Mouse (Mus musculus) heart, adult 2 months (tissue): ENCODE measurements around the gene Dhx9. TPM values are rescaled to one million over a fixed set of nuclear protein-coding genes. Genes with fewer than 3 reads are reported as not detected.
A peak's percentile ranks its signal among the peaks of the same experiment; 100 is the strongest.
"Not testable (repeated sequence)": the region's sequence is repeated elsewhere in the genome, so short reads cannot be mapped to it uniquely, and the experiment has no call there.

Source experiments
- DNase-seq, 2 experiments: peaks; one replicate each; pipeline ENCODE4 v3.0.0; 2021
- H3K27ac ChIP-seq: fragments of 200-600 bp; 2 replicates; pipeline ENCODE4 v1.8.1; 2022
- H3K27me3 ChIP-seq: fragments of 200-500 bp; 2 replicates; pipeline ENCODE4 v1.6.1; 2012; ENCODE audit warnings: mild to moderate bottlenecking, low read length, inconsistent platforms, mixed read lengths; ENCODE audit not compliant: control insufficient read depth, insufficient read depth
- H3K36me3 ChIP-seq: fragments of 200-500 bp; 2 replicates; pipeline ENCODE4 v1.6.1; 2012; ENCODE audit warnings: low read length, inconsistent platforms; ENCODE audit not compliant: control insufficient read depth, insufficient read depth
- H3K4me1 ChIP-seq: fragments of 200-500 bp; 2 replicates; pipeline ENCODE4 v1.6.1; 2011; ENCODE audit warnings: low read length; ENCODE audit not compliant: control insufficient read depth, insufficient read depth
- H3K4me3 ChIP-seq: fragments of 200-600 bp; 2 replicates; pipeline ENCODE4 v1.8.1; 2022
- H3K79me2 ChIP-seq: fragments of 200-500 bp; replicated peaks from 2 replicates; pipeline ENCODE4 v1.6.1; 2012; ENCODE audit warnings: mild to moderate bottlenecking, inconsistent platforms, low read length, moderate library complexity, mixed read lengths; ENCODE audit not compliant: control insufficient read depth, insufficient read depth
- H3K9ac ChIP-seq: fragments of 200-500 bp; 2 replicates; pipeline ENCODE4 v1.6.1; 2012; ENCODE audit warnings: low read depth, mild to moderate bottlenecking, control low read depth, inconsistent platforms, low read length, mixed read lengths
- CTCF ChIP-seq: fragments of 200-600 bp; IDR thresholded peaks from 2 replicates; pipeline ENCODE4 v1.8.1; 2022; ENCODE audit warnings: antibody characterized with exemption, mild to moderate bottlenecking, moderate library complexity
- EP300 ChIP-seq: fragments of 200-500 bp; IDR thresholded peaks from 2 replicates; pipeline ENCODE4 v1.6.1; 2011; ENCODE audit warnings: low read depth, low read length, control low read depth; ENCODE audit not compliant: insufficient read depth
- POLR2A ChIP-seq: fragments of 200-500 bp; IDR thresholded peaks from 2 replicates; pipeline ENCODE4 v1.6.1; 2011; ENCODE audit warnings: mild to moderate bottlenecking, low read depth, low read length, control low read depth; ENCODE audit not compliant: insufficient read depth
- WGBS: fragments of 180-500 bp; shearing (Covaris S2); methylation state at CpG from one replicate; pipeline ENCODE4 v1.1.7; 2018; 5-methylcytosine and 5-hydroxymethylcytosine counted together
- intact Hi-C: fragments of 180-260 bp; cut with DNase I; formaldehyde crosslinking; loops from one replicate; pipeline ENCODE4 v1.15.1; 2025
- polyA plus RNA-seq: library from polyadenylated mRNA; depleted of rRNA; stranded (reverse); fragments of >200 nt; gene quantifications from 2 replicates; pipeline ENCODE4 v1.2.3, GENCODE M21; 2012
- total RNA-seq, 2 experiments: library from RNA; stranded (reverse); gene quantifications; 2 replicates each; pipeline ENCODE4 v1.2.3; 2021

Gene Dhx9
- total and polyA plus RNA-seq, 3 experiments, result 10.1 to 45.4 (median 44.0) TPM

DNA sequence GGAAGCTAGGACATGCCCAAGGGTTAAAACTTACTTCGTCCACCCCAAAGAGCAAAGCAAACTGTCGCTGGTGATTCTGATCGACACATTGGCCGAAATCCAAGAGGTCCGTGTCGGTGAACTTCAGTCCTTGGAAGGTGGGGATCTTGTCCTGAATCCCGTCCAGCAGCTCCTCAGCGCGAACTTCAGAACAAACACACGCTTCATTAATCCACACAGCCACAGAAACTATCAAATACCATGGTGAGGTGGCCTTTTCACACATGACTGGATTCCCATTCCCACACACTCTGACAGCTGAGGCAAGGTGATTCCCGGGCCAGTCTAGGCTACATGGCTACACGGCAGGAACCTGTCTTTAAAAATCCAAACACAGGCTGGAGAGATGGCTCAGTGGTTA lies 27.9 kb upstream of the Dhx9 start:
- intact Hi-C loops, result no loop called here
- H3K36me3 ChIP-seq, result no peaks in the 10 kb centered on the region
- H3K79me2 ChIP-seq, result no peaks in the 10 kb centered on the region
- no peak for DNase-seq
- H3K27ac ChIP-seq, result no peak overlapping the region
- TF ChIP-seq POLR2A, result no peak
- TF ChIP-seq CTCF, result no peak
- no peak for TF ChIP-seq EP300
- H3K27me3 ChIP-seq, result no peaks in the 10 kb centered on the region
- H3K9ac ChIP-seq, result no peak overlapping the region
- WGBS, result 77% methylated on average over 12 of the region's 12 CpGs
- no peaks in the 10 kb centered on the region for H3K4me1 ChIP-seq
- no peak overlapping the region for H3K4me3 ChIP-seq

DNA sequence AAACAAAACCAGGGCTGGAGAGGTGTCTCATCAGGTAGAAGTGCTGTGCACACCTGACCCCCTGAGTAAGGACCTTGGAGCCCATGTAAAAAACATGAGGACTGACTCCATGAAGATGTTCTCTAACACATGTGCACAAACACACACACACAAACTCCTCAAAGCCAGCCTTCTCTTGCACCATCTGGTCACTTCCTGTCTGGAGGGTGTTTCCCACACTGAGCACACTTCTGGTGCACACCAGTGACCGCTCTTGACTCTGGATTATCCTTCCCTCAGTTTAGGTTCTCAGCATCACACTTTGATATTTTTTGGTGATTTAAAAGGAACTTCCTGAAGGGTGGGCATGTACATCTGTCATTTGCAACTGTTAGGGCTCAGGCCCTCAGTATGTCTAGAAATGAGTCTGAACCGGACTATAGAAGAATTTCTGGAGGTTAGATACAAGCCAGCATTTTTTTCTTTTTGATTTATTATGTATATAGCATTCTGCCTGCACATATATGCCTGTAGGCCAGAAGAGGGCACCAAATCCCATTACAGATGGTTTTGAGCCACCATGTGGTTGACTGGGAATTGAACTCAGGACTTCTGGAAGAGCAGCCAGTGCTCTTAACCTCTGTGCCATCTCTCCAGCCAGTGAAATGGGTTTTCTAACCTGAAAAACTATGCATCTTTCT lies 23.0 kb upstream of the Dhx9 start:
- H3K9ac ChIP-seq, result no peak overlapping the region
- WGBS, result 62% methylated on average over 2 of the region's 2 CpGs
- no peak for DNase-seq
- TF ChIP-seq EP300 (no peak), CTCF (peak; percentile 42), POLR2A (no peak)
- intact Hi-C loops, result no loop called here
- H3K27ac ChIP-seq, result no peak overlapping the region
- no peak overlapping the region for H3K4me3 ChIP-seq
- H3K36me3 ChIP-seq, result no peaks in the 10 kb centered on the region
- no peaks in the 10 kb centered on the region for H3K27me3 ChIP-seq
- H3K79me2 ChIP-seq, result no peaks in the 10 kb centered on the region
- no peaks in the 10 kb centered on the region for H3K4me1 ChIP-seq

DNA sequence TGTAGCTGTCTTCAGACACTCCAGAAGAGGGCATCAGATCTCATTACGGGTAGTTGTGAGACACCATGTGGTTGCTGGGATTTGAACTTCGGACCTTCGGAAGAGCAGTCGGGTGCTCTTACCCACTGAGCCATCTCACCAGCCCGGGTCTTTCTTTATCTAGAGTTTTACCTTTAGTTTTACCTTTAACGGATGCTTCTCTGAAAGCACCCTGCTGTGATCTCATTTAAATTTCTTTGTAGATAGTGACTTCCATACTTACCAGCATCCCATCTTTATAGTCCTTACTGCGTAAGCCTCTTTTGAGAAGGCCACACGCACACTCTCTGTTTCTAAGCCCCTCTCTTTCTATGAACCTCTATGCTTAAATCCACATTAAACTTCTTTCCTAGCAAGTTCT lies 22.1 kb upstream of the Dhx9 start:
- DNase-seq, H3K9ac ChIP-seq, intact Hi-C loops, H3K27me3 ChIP-seq, H3K79me2 ChIP-seq, H3K4me1 ChIP-seq, H3K36me3 ChIP-seq, H3K27ac ChIP-seq, H3K4me3 ChIP-seq: not testable (repeated sequence)
- WGBS, result 78% methylated on average over 8 of the region's 8 CpGs

DNA sequence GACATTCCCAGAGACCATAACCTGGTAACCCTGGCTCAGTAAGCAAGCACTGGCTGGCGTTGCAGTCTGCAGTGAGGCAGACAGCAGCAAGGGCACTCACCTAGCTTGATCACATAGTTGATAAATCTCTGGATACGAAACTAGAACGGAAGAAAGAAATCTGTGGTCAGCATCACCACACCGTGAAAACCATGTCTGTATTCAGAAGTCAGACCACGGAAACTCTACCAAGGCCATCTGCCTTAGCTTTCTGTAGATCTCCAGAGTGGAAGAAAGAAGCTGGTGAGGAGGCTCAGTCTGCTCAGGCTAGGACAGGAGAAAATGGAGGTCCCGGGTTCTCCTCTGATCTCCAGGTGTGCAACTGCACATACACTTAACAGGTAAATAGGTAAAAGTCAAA lies 21.6 kb upstream of the Dhx9 start:
- no peaks in the 10 kb centered on the region for H3K27me3 ChIP-seq
- intact Hi-C loops, result no loop called here
- 85% methylated on average over 6 of the region's 6 CpGs for WGBS

DNA sequence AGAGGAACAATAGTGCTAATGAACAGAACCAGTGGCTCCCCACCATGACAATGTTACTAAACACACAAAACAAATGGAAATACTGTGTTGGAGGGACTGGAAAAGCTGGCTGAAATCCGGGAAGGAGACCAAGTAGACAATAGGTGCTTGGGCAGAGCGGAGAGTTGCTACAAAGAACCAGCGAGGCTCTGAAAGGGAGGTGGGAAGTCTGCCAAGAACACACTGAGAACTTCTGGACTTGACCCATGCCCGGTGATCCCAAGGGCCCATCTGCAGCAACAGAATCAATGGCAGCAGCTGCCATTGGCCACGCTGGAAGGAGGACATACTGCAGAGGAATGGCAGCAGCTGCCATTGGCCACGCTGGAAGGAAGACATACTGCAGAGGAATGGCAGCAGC lies 18.8 kb upstream of the Dhx9 start:
- Histone ChIP-seq H3K4me3 (no peak overlapping the region), H3K27me3 (no peaks in the 10 kb centered on the region), H3K79me2 (no peaks in the 10 kb centered on the region), H3K4me1 (peaks cover 3% of the 10 kb centered on the region), H3K36me3 (no peaks in the 10 kb centered on the region), H3K27ac (no peak overlapping the region), H3K9ac (no peak overlapping the region)
- peak in 1 of 2 experiments; percentile 31 for DNase-seq
- WGBS, result 40% methylated on average over 6 of the region's 6 CpGs
- TF ChIP-seq CTCF (no peak), POLR2A (no peak), EP300 (no peak)
- intact Hi-C loops, result no loop called here

More for the DNA sequence above, 21.6 kb upstream of the Dhx9 start:
- Histone ChIP-seq H3K4me3 (no peak overlapping the region), H3K9ac (no peak overlapping the region), H3K27ac (no peak overlapping the region), H3K4me1 (no peaks in the 10 kb centered on the region), H3K36me3 (no peaks in the 10 kb centered on the region), H3K79me2 (no peaks in the 10 kb centered on the region)
- DNase-seq, result no peak
- TF ChIP-seq EP300 (no peak), POLR2A (no peak), CTCF (no peak)

DNA sequence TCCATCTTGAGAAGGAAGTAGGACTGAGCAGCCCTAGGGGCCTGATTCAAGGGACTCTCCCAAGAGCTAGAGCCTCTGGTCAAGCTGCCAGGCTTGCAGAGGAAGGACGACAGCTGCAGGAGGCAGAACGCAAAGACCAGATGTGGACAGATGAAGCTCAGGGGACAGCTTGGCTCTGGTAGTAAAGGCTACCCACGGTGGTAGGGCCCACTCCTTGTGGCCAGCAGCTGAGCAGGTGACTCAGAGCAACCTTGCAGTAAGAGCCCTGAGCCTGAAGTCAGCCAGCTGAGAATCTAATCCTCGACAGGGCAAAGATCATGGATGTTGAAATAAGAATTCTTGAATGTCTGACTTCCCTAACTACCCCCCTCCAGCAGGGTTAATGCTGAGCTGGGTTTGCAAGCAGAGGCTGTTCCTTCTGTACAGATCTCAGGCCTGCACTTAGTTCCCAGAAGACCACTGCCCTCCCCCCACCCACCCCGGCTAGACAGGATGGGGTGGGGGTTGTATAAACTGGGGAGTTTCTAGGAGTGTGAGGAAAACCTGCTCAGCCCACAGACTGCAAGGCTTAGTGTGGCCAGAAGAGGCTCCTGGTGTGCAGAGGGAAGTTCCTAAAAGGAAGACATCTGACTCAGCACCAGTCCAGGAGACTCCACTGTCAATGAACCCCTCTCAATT lies 14.3 kb upstream of the Dhx9 start:
- Histone ChIP-seq H3K27me3 (no peaks in the 10 kb centered on the region), H3K4me3 (no peak overlapping the region), H3K9ac (no peak overlapping the region), H3K36me3 (no peaks in the 10 kb centered on the region), H3K27ac (peak overlapping the region; percentile 23), H3K79me2 (no peaks in the 10 kb centered on the region), H3K4me1 (peaks cover 3% of the 10 kb centered on the region)
- DNase-seq, result peak; percentile 39 to 41
- TF ChIP-seq EP300 (no peak), CTCF (peak; percentile 26), POLR2A (no peak)
- WGBS, result 23% methylated on average over 5 of the region's 5 CpGs
- intact Hi-C loops, result no loop called here
